Mouse (Mus musculus) MEL (cell line): ENCODE measurements around the gene Arhgef7. TPM values are rescaled to one million over a fixed set of nuclear protein-coding genes. Genes with fewer than 3 reads are reported as not detected.
A peak's percentile ranks its signal among the peaks of the same experiment; 100 is the strongest.

Source experiments
- DNase-seq: peaks from one replicate; pipeline ENCODE4 v3.0.0; 2011; ENCODE audit warnings: low read depth, low spot score
- H3K27ac ChIP-seq: 2 replicates; pipeline ENCODE4 v1.5.1; 2012; ENCODE audit warnings: low read depth, mild to moderate bottlenecking, control low read depth, low read length, moderate library complexity; ENCODE audit not compliant: control insufficient read depth
- H3K27me3 ChIP-seq, 2 experiments: fragments of 150-350 bp in 1 of 2; sonication (generic) in 1 of 2; 2 replicates each; pipeline ENCODE4 v1.6.1; 2012; ENCODE audit warnings: low read length in 2 of 2, mild to moderate bottlenecking in 2 of 2, improper control_type of control experiment in 1 of 2, moderate library complexity in 1 of 2; ENCODE audit not compliant: insufficient read depth in 2 of 2, control insufficient read depth in 1 of 2
- H3K36me3 ChIP-seq, 2 experiments: 2 replicates each; pipeline ENCODE4 v1.6.1; 2012 to 2014; ENCODE audit warnings: low read length in 2 of 2, improper control_type of control experiment in 1 of 2, inconsistent platforms in 1 of 2, mild to moderate bottlenecking in 1 of 2; ENCODE audit not compliant: insufficient read depth in 2 of 2, control insufficient read depth in 1 of 2
- H3K4me1 ChIP-seq, 2 experiments: fragments of 150-350 bp in 1 of 2; sonication (generic) in 1 of 2; 2 replicates each; pipeline ENCODE4 v1.6.1; 2012; ENCODE audit warnings: low read length in 2 of 2, improper control_type of control experiment in 1 of 2, mild to moderate bottlenecking in 1 of 2; ENCODE audit not compliant: insufficient read depth in 2 of 2, control insufficient read depth in 1 of 2
- H3K4me3 ChIP-seq, 2 experiments: fragments of 150-350 bp in 1 of 2; sonication (generic) in 1 of 2; 2 replicates each; pipeline ENCODE4 v1.5.1; 2012; ENCODE audit warnings: low read depth in 2 of 2, low read length in 2 of 2, mild to moderate bottlenecking in 2 of 2, moderate library complexity in 2 of 2, control low read depth in 1 of 2, improper control_type of control experiment in 1 of 2; ENCODE audit not compliant: control insufficient read depth in 1 of 2, insufficient read depth in 1 of 2
- H3K79me2 ChIP-seq: 2 replicates; pipeline ENCODE4 v1.6.1; 2012; ENCODE audit warnings: mild to moderate bottlenecking, low read length, moderate library complexity; ENCODE audit not compliant: control insufficient read depth, poor library complexity, insufficient read depth
- H3K9ac ChIP-seq: 2 replicates; pipeline ENCODE4 v1.6.1; 2012; ENCODE audit warnings: low read depth, mild to moderate bottlenecking, control low read depth, low read length, moderate library complexity; ENCODE audit not compliant: control insufficient read depth, poor library complexity, severe bottlenecking
- H3K9me3 ChIP-seq: fragments of 150-350 bp; sonication (generic); replicated peaks from 2 replicates; pipeline ENCODE4 v1.6.1; 2012; ENCODE audit warnings: mild to moderate bottlenecking, low read length, improper control_type of control experiment, moderate library complexity; ENCODE audit not compliant: insufficient read depth
- BHLHE40 ChIP-seq: IDR thresholded peaks from 2 replicates; pipeline ENCODE4 v1.6.1; 2012; ENCODE audit warnings: low read depth, mild to moderate bottlenecking, inconsistent platforms, low read length, improper control_type of control experiment, borderline replicate concordance
- CTCF ChIP-seq, 3 experiments: IDR thresholded peaks in 2 of 3; conservative IDR thresholded peaks in 1 of 3; 2 replicates each; pipeline ENCODE4 v1.5.1; 2011 to 2012; ENCODE audit warnings: low read length in 3 of 3, low read depth in 2 of 3, mild to moderate bottlenecking in 2 of 3, improper control_type of control experiment in 1 of 3, inconsistent platforms in 1 of 3, mixed read lengths in 1 of 3, moderate library complexity in 1 of 3; ENCODE audit not compliant: control insufficient read depth in 1 of 3, insufficient read depth in 1 of 3, poor library complexity in 1 of 3, severe bottlenecking in 1 of 3
- EP300 ChIP-seq, 2 experiments: IDR thresholded peaks; 2 replicates each; pipeline ENCODE4 v1.6.1; 2011; ENCODE audit warnings: improper control_type of control experiment in 2 of 2, low read length in 2 of 2, low read depth in 1 of 2, mild to moderate bottlenecking in 1 of 2
- ETS1 ChIP-seq: IDR thresholded peaks from 2 replicates; pipeline ENCODE4 v1.6.1; 2012; ENCODE audit warnings: low read depth, mild to moderate bottlenecking, inconsistent platforms, low read length, improper control_type of control experiment, moderate library complexity
- GATA1 ChIP-seq: IDR thresholded peaks from 2 replicates; pipeline ENCODE4 v1.6.1; 2011; ENCODE audit warnings: low read depth, low read length, improper control_type of control experiment
- HCFC1 ChIP-seq: IDR thresholded peaks from 2 replicates; pipeline ENCODE4 v1.6.1; 2012; ENCODE audit warnings: low read depth, mild to moderate bottlenecking, inconsistent platforms, low read length, improper control_type of control experiment, moderate library complexity
- JUND ChIP-seq: IDR thresholded peaks from 2 replicates; pipeline ENCODE4 v1.6.1; 2011; ENCODE audit warnings: low read depth, mild to moderate bottlenecking, improper control_type of control experiment, low read length
- MAX ChIP-seq: IDR thresholded peaks from 2 replicates; pipeline ENCODE4 v1.6.1; 2011; ENCODE audit warnings: low read length, improper control_type of control experiment
- MEF2A ChIP-seq: IDR thresholded peaks from 2 replicates; pipeline ENCODE4 v1.6.1; 2014; ENCODE audit warnings: low read depth, mild to moderate bottlenecking, inconsistent platforms, low read length, improper control_type of control experiment; ENCODE audit not compliant: poor library complexity, insufficient replicate concordance, severe bottlenecking; ENCODE audit errors: extremely low read depth
- MXI1 ChIP-seq: IDR thresholded peaks from 2 replicates; pipeline ENCODE4 v1.6.1; 2011; ENCODE audit warnings: mild to moderate bottlenecking, low read depth, low read length, improper control_type of control experiment
- NELFE ChIP-seq: IDR thresholded peaks from 2 replicates; pipeline ENCODE4 v1.6.1; 2011; ENCODE audit warnings: low read depth, low read length, improper control_type of control experiment
- POLR2A ChIP-seq, 2 experiments: IDR thresholded peaks; 2 replicates each; pipeline ENCODE4 v1.6.1; 2011 to 2012; ENCODE audit warnings: low read length in 2 of 2, mild to moderate bottlenecking in 2 of 2, control low read depth in 1 of 2, improper control_type of control experiment in 1 of 2, low read depth in 1 of 2, moderate library complexity in 1 of 2; ENCODE audit not compliant: control insufficient read depth in 1 of 2, insufficient read depth in 1 of 2, poor library complexity in 1 of 2
- RAD21 ChIP-seq: IDR thresholded peaks from 2 replicates; pipeline ENCODE4 v1.6.1; 2011; ENCODE audit warnings: mild to moderate bottlenecking, low read depth, low read length, improper control_type of control experiment
- RCOR1 ChIP-seq: IDR thresholded peaks from 2 replicates; pipeline ENCODE4 v1.6.1; 2012; ENCODE audit warnings: low read depth, mild to moderate bottlenecking, inconsistent platforms, low read length, improper control_type of control experiment
- TBP ChIP-seq: IDR thresholded peaks from 2 replicates; pipeline ENCODE4 v1.8.0; 2011; ENCODE audit warnings: low read depth, low read length, improper control_type of control experiment
- ZMIZ1 ChIP-seq: IDR thresholded peaks from 2 replicates; pipeline ENCODE4 v1.6.1; 2012; ENCODE audit warnings: low read depth, mild to moderate bottlenecking, inconsistent platforms, low read length, improper control_type of control experiment, moderate library complexity
- polyA plus RNA-seq, 2 experiments: library from polyadenylated mRNA; stranded (reverse) in 1 of 2; unstranded in 1 of 2; fragments of >175 nt in 1 of 2; fragments of >200 nt in 1 of 2; gene quantifications; 2 replicates each; pipeline versions ENCODE4 v1.2.1 to v1.2.4; 2012; ENCODE audit warnings: low replicate concordance in 2 of 2, low read depth in 1 of 2; ENCODE audit not compliant: insufficient read length in 2 of 2, insufficient read depth in 1 of 2, missing spikeins in 1 of 2
- total RNA-seq: library from RNA; depleted of rRNA; stranded (reverse); fragments of 300-350 nt; gene quantifications from 2 replicates; pipeline ENCODE4 v1.2.3, GENCODE M21; 2012

Gene Arhgef7
- total and polyA plus RNA-seq, 3 experiments: 21.0 to 36.8 TPM; not detected in 1

GRCm38 (mm10) chr8:11774195-11775076 lies 46.9 kb downstream of the Arhgef7 start:
- no peak for DNase-seq
- Histone ChIP-seq H3K4me3 (no peak overlapping the region), H3K9ac (no peak overlapping the region), H3K79me2 (peaks cover 19% of the 10 kb centered on the region), H3K27me3 (no peaks in the 10 kb centered on the region), H3K4me1 (peaks cover 2 to 13% of the 10 kb centered on the region in 2 experiments; a peak in 3 of 4 replicates), H3K36me3 (peaks cover 0 to 6% of the 10 kb centered on the region in 2 experiments; a peak in 3 of 4 replicates), H3K27ac (no peak overlapping the region), H3K9me3 (no peaks in the 10 kb centered on the region)
- no peak for TF ChIP-seq MXI1
- TF ChIP-seq RCOR1: no peak
- TF ChIP-seq ETS1: no peak
- TF ChIP-seq NELFE: no peak

GRCm38 (mm10) chr8:11775889-11776288 lies 48.4 kb downstream of the Arhgef7 start:
- no peak for TF ChIP-seq JUND
- no peak for TF ChIP-seq BHLHE40
- TF ChIP-seq HCFC1: no peak
- peak; percentile 34; the same call in 1 of the 2 replicates for TF ChIP-seq MXI1
- TF ChIP-seq POLR2A (IDR thresholded peaks at IDR 0.05; ENCODE audit: control insufficient read depth in 1 of 2, insufficient read depth in 1 of 2, low read depth in 1 of 2, low read length in 2 of 2, poor library complexity in 1 of 2): no peak
- TF ChIP-seq MEF2A: no peak
- TF ChIP-seq ZMIZ1: no peak
- TF ChIP-seq ETS1: no peak
- no peak for TF ChIP-seq CTCF (IDR thresholded peaks at IDR 0.05 in 2 of 3, conservative IDR thresholded peaks at IDR 0.05 in 1 of 3; ENCODE audit: control insufficient read depth in 1 of 3, insufficient read depth in 1 of 3, low read depth in 2 of 3, low read length in 3 of 3, poor library complexity in 1 of 3, severe bottlenecking in 1 of 3)
- TF ChIP-seq TBP: 0 out of 2 replicates have a peak, but pooled peaks have one; percentile 38
- TF ChIP-seq EP300 (IDR thresholded peaks at IDR 0.05; ENCODE audit: low read depth in 1 of 2, low read length in 2 of 2): peak; percentile 29 to 34; a peak in 3 of 4 replicates
- no peak for TF ChIP-seq RAD21
- peak; percentile 59 for TF ChIP-seq MAX
- peak; percentile 60 for TF ChIP-seq GATA1
- H3K9ac ChIP-seq: no peak overlapping the region
- DNase-seq: peak; percentile 60
- H3K4me1 ChIP-seq: peaks cover 2 to 17% of the 10 kb centered on the region in 2 experiments; a peak in 3 of 4 replicates
- no peak overlapping the region for H3K27ac ChIP-seq
- peaks cover 17% of the 10 kb centered on the region for H3K79me2 ChIP-seq
- H3K27me3 ChIP-seq: no peaks in the 10 kb centered on the region
- no peaks in the 10 kb centered on the region for H3K9me3 ChIP-seq
- no peak overlapping the region for H3K4me3 ChIP-seq
- H3K36me3 ChIP-seq: peaks cover 0 to 6% of the 10 kb centered on the region in 2 experiments; a peak in 3 of 4 replicates
